Mouse (Mus musculus): ENCODE results near the gene Gm3005. TPM values are rescaled to one million over a fixed set of nuclear protein-coding genes. Genes with fewer than 3 reads are reported as not detected.
"Not testable (repeated sequence)": the region's sequence is repeated elsewhere in the genome, so short reads cannot be mapped to it uniquely, and the experiment has no call there.

Gm3005 gene
- total RNA-seq (2021), result not detected
- long read RNA-seq, experiment 1, partial matches to known transcripts, result 0 of 1 reads
- long read RNA-seq, experiment 1, other reads (novel, unspliced or antisense), result 1 of 1 reads
- long read RNA-seq, experiment 2, result 0 reads

DNA sequence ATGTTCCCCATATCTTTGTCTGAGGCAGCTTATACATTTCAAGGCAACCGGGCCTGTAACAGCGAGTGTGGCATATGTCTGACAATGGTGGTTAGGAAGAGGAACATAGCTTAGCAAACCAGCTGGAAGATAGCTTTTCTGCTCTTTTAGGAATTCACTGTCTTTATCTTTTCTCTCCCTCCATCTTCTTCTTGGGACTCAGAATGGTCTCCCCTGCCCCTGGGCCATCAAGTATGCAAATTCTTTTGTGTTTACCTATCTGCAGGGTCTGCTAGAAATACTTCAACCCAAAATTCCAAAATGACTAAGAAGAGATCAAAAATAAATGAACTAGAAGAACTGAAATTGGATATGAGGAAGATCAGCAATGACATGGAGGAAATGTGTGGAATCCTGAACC, at the start of gene Gm3005:
Gene Gm3005, plus strand, starts transcription at position 301 of the 400 bp plus-strand sequence.
- not testable (repeated sequence) for DNase-seq

DNA sequence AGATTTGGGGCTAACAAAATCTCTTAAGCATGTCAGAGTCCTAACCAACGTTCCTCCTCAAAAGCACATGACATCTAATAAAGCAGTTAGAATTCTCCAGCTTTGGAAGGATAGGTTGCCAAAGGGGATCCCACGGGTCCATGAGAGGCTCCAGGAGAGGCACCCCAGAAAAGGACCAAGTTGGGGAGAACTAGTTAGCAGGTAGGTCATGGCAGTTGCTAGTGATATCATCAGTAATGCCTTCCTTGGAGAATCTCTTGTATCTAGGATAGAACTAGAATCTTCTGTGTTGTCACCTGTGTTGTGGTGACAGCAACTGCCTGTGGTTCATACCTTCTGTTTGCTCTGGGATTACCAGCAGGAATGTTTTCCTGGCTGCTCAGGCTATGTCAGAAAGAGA, 33.1 kb upstream of the Gm3005 start, which contains the start of gene Gm10413:
Gene Gm10413, plus strand, starts transcription at position 301 of the 400 bp plus-strand sequence.
- not testable (repeated sequence) for DNase-seq

DNA sequence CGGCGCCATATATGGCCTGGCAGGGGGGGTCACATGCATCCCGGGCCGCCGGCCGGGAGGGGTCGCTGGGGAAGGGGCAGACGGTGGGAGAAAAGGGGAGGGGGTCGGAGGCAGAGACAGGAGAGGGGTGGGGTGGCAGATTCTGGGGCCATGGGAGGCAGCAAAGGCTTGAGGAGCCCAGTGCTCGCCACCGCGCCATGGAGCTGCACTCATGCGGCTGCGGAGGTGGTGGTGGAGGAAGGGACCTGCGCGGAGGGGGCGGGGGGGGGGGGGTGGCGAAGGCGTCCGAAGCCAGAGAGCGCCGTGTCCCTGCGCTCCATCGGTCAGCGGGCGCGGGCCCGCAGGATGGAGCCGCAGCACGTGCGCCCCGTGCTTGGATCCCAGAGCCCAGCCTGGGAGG, 15.6 kb upstream of the Gm3005 start, which contains the start of gene Gm10409:
Gene Gm10409, plus strand, starts transcription at position 301 of the 400 bp plus-strand sequence.
- DNase-seq, result not testable (repeated sequence)

- not testable (repeated sequence) for DNase-seq
Observed at GRCm38 (mm10) chr14:3449079-3449478, 21.2 kb downstream of the Gm3005 start, which contains the start of gene Gm10408. Gene Gm10408, plus strand, starts transcription at chr14:3449379.

- not testable (repeated sequence) for DNase-seq
Observed at GRCm38 (mm10) chr14:3634212-3634611, 206.3 kb downstream of the Gm3005 start, which contains the start of gene Gm3012. Gene Gm3012, plus strand, starts transcription at chr14:3634512.

Other genes starting within 250 kb of the Gm3005 start
- not detected for gene Gm5795, start 239.8 kb upstream of the Gm3005 start, total RNA-seq (2021)
- gene D830030K20Rik, start 219.6 kb upstream of the Gm3005 start, total RNA-seq (2021), result under 1 TPM; 0.49 to 0.63 TPM
- gene Gm2956, start 95.5 kb upstream of the Gm3005 start, total RNA-seq (2021), result not detected
- gene Gm10413, start 33.0 kb upstream of the Gm3005 start, total RNA-seq (2021), result not detected
- gene Gm10409, start 15.5 kb upstream of the Gm3005 start, total RNA-seq (2021), result not detected
- gene Gm10408, start 21.3 kb downstream of the Gm3005 start, total RNA-seq (2021), result not detected
- not detected for gene Gm3012, start 206.4 kb downstream of the Gm3005 start, total RNA-seq (2021)
- gene Gm3020, start 223.9 kb downstream of the Gm3005 start, total RNA-seq (2021), result not detected